Mouse (Mus musculus): ENCODE results near the gene Gucy2c.

DNA sequence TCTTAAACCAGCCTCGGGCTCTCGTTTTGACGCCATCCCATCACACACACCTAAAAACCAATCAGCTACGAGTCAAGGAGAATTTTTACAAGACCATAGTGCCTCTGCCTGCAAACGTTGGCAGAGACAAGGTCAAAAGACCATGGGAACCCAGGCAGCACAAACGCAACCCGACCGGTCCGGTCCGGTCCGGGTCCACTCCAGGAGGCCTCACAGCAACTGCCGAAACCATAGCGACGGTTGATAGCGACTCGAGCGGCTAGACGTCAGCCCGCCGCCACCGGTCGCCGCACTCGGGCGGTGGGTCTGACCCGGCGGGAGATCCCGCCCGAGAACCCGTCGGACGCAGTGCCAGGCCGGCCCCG, 45.9 kb upstream of the Gucy2c start, which contains the start of gene BC049715:
- TF ChIP-seq CTCF (IDR thresholded peaks at IDR 0.05; ENCODE audit: low read depth) = no peak; the same call in 1 of the 2 replicates
- no peak for TF ChIP-seq EP300 (IDR thresholded peaks at IDR 0.05; ENCODE audit: low read depth)

Data from heart, postnatal 0 days (tissue).